Mouse (Mus musculus): ENCODE data around the gene Tspan7. TPM values are rescaled to one million over a fixed set of nuclear protein-coding genes. Genes with fewer than 3 reads are reported as not detected.
A peak's percentile ranks its signal among the peaks of the same experiment; 100 is the strongest.

Gene Tspan7
- total RNA-seq, 2 experiments from 2014 or later: 1,210 to 1,244 TPM

GRCm38 (mm10) chrX:10539482-10540166 lies 54.7 kb downstream of the Tspan7 start:
- no peak for DNase-seq (ENCODE audit: extremely low spot score in 1 of 2, low spot score in 1 of 2)

- no peak for DNase-seq (ENCODE audit: extremely low spot score in 1 of 2, low spot score in 1 of 2)
Measured at GRCm38 (mm10) chrX:10546840-10547239, 61.9 kb downstream of the Tspan7 start.

DNA sequence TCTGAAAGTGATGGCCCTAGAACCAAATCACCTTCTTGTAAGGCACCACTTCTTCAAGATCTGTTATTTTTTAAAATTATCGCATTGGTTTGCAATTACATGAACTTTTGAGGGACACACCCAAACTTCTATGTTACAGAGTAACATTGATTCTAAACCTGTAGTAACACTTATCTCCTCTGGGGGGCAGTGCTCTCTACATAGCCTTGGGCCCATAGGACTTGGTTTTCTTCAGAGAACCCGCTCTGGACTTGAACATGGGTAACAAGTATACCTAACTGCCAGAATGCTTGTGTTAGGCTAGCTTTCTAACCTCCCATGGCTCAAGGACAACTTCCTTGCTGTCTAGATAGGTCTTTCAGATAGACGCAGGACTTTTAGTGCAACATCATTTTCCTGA lies 64.8 kb downstream of the Tspan7 start:
- no peak for DNase-seq (ENCODE audit: extremely low spot score in 1 of 2, low spot score in 1 of 2)

DNA sequence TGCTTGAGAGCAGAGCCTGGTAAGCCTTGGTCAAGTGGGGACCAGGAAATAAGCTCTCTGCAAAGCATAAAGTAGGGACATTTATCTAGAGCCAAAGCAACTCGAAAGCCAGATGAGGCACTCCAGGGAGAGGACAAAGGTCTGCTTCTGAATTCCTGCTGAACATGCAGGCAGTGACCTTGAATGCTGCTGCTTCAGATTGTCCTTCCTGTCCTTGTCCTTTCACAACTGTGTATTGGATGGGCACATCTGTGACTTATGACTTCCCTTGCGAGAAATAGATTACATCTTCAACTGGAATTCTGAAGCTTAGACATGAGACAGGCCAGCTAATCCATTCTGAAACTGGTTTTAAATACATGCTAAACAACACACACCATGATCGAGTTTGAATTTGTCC lies 71.9 kb downstream of the Tspan7 start:
- DNase-seq (ENCODE audit: extremely low spot score in 1 of 2, low spot score in 1 of 2): no peak

DNA sequence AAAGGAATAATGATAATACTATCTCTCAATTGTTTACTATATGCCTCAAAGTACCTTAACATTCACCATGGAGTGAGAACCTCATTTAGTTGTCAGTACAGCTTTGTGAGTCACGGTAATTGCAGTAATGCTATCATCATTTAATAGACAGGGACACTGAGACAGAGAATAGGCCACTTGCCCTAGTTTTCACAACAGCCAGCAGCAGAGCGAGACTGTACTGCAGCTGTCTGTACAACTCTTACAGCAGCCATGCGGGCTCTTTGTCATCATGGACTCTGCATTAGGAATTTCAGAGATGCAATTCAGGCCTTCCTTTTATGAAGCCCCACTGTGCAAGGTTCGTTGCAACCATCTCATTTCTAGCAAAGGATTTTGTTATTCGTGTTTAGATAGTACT lies 72.6 kb downstream of the Tspan7 start:
- DNase-seq (ENCODE audit: extremely low spot score in 1 of 2, low spot score in 1 of 2): no peak

DNA sequence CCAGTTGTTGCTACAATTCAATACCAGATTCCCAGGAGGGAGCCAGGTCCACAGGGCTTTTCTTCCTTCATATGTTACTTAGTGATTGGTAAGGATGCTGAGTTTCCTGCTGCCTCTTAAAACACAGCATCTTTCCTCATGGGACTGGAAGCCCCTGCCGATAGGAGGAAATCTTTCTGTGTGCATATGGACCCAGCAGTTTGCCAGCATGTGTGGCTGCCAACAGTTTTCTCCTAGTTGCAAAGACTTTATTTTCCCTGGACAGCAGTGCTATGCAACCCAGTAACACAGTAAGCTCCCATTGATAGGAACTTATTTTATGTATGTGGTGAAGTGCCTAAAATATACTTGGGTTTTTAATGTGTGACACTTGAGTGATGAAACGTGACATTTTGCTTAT lies 73.7 kb downstream of the Tspan7 start:
- DNase-seq (ENCODE audit: extremely low spot score in 1 of 2, low spot score in 1 of 2): no peak

GRCm38 (mm10) chrX:10565811-10566210 lies 80.9 kb downstream of the Tspan7 start:
- DNase-seq (ENCODE audit: extremely low spot score in 1 of 2, low spot score in 1 of 2): no peak

DNA sequence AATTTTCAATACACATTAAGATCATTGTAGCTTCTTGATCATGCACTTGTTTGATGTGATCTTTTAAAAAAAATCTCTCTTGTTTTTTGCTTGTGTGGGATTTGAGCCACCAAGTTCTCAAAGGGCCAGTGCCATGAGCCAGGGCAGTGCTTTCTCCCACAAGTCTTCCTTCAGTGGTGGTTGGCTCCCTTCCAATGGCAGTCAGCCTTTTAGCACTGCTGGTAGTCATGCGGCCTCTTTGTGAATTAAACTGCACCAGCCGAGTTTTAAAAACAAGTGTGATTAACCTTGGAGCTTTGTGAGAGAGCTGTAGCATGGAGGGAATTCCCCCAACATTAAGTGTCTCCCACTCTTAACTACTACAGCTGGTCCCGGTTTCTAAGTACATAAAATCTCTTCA lies 89.6 kb downstream of the Tspan7 start:
- peak in 1 of 2 experiments; percentile 16 for DNase-seq (ENCODE audit: extremely low spot score in 1 of 2, low spot score in 1 of 2)

GRCm38 (mm10) chrX:10575406-10575805 lies 90.4 kb downstream of the Tspan7 start:
- no peak for DNase-seq (ENCODE audit: extremely low spot score in 1 of 2, low spot score in 1 of 2)

- DNase-seq (ENCODE audit: extremely low spot score in 1 of 2, low spot score in 1 of 2): no peak
Measured at GRCm38 (mm10) chrX:10576349-10576748, 91.4 kb downstream of the Tspan7 start.

DNA sequence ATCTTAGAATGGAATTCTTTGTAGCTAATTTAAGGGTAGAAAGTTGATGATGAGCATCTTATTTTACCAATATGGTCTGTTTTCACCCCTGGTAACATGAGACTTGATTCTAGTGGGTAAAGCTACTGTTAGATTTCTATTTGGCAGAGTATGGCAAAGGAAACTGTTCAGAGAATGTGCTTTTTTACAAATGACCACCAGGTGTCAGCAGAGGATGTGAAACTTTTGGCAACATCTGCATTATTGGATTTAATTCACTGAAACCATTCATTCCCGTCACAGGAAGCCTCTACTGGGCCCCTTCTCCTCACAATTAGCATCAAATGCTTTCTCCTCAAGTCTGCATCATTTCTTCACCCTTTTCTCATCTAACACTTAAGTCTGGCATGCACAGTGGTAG lies 92.4 kb downstream of the Tspan7 start:
- DNase-seq (ENCODE audit: extremely low spot score in 1 of 2, low spot score in 1 of 2): no peak

- DNase-seq (ENCODE audit: extremely low spot score in 1 of 2, low spot score in 1 of 2): no peak
Measured at GRCm38 (mm10) chrX:10582731-10583130, 97.8 kb downstream of the Tspan7 start.

DNA sequence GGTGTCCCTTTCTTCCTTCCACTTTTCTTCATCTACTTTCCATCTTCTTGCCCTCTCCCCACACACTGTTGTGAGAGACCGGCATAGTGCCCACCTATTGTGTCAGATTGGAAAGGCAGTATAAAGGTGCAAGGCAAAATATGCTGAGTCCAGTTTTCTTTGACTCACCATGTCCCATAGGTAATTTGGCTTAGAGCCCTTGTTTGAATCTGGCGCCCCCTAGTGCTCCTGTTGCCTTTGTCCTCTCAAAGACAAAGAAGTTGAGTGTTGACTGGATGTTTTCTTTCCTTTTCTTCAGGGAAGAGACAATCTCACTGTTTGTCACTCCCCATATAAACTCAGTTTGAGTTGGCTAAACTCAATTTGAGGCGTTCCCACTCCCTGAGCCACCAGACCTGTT lies 107.3 kb downstream of the Tspan7 start:
- peak in 1 of 2 experiments; percentile 40 for DNase-seq (ENCODE audit: extremely low spot score in 1 of 2, low spot score in 1 of 2)

- DNase-seq (ENCODE audit: extremely low spot score in 1 of 2, low spot score in 1 of 2): no peak
Measured at GRCm38 (mm10) chrX:10593561-10593960, 108.6 kb downstream of the Tspan7 start.

- DNase-seq (ENCODE audit: extremely low spot score in 1 of 2, low spot score in 1 of 2): no peak
Measured at GRCm38 (mm10) chrX:10617119-10617518, 132.2 kb downstream of the Tspan7 start.

- no peak for DNase-seq (ENCODE audit: extremely low spot score in 1 of 2, low spot score in 1 of 2)
Measured at GRCm38 (mm10) chrX:10641062-10641461, 156.1 kb downstream of the Tspan7 start.

Other genes starting within 250 kb of the Tspan7 start
- not detected for gene Otc, start 232.9 kb upstream of the Tspan7 start, total RNA-seq (2021)
- gene Mid1ip1, start 229.9 kb downstream of the Tspan7 start, total RNA-seq (2021): 10 to 100 TPM; 87.0 to 93.8 TPM

Measured in layer of hippocampus, postnatal 25 days (tissue).